Mouse (Mus musculus) limb, embryonic 13.5 days (tissue): ENCODE results near the gene Catsper2. TPM values are rescaled to one million over a fixed set of nuclear protein-coding genes. Genes with fewer than 3 reads are reported as not detected.

Experiments
- ATAC-seq: fragments of 200-750 bp; cut with Nextera tagmentation; 2 replicates; pipeline ENCODE4 v1.8.0; 2017; ENCODE audit warnings: low read depth, moderate number of reproducible peaks, moderate TSS enrichment; ENCODE audit not compliant: low FRiP score
- H3K27ac ChIP-seq: fragments of 300-500 bp; sonication (generic); 2 replicates; pipeline ENCODE4 v1.5.1; 2015; ENCODE audit warnings: inconsistent platforms, mild to moderate bottlenecking, moderate library complexity
- H3K27me3 ChIP-seq: fragments of 300-500 bp; sonication (generic); 2 replicates; pipeline ENCODE4 v1.6.1; 2015; ENCODE audit warnings: mild to moderate bottlenecking, inconsistent platforms
- H3K36me3 ChIP-seq: fragments of 300-500 bp; sonication (generic); 2 replicates; pipeline ENCODE4 v1.6.1; 2015; ENCODE audit warnings: inconsistent platforms, mild to moderate bottlenecking, moderate library complexity
- H3K4me1 ChIP-seq: fragments of 300-500 bp; sonication (generic); 2 replicates; pipeline ENCODE4 v1.6.1; 2015; ENCODE audit warnings: inconsistent platforms
- H3K4me2 ChIP-seq: fragments of 300-500 bp; sonication (generic); replicated peaks from 2 replicates; pipeline ENCODE4 v1.6.1; 2015; ENCODE audit warnings: inconsistent platforms, mild to moderate bottlenecking, moderate library complexity
- H3K4me3 ChIP-seq: fragments of 300-500 bp; sonication (generic); 2 replicates; pipeline ENCODE4 v1.5.1; 2015; ENCODE audit warnings: moderate library complexity, mild to moderate bottlenecking, inconsistent platforms
- H3K9ac ChIP-seq: fragments of 300-500 bp; sonication (generic); 2 replicates; pipeline ENCODE4 v1.6.1; 2015; ENCODE audit warnings: mild to moderate bottlenecking, inconsistent platforms
- H3K9me3 ChIP-seq: fragments of 300-500 bp; sonication (generic); 2 replicates; pipeline ENCODE4 v1.6.1; 2016; ENCODE audit warnings: inconsistent platforms
- WGBS: fragments of 180-500 bp; shearing (Covaris S2); methylation state at CpG from one replicate; pipeline ENCODE4 v1.1.7; 2015; 5-methylcytosine and 5-hydroxymethylcytosine counted together
- polyA plus RNA-seq: library from polyadenylated mRNA; unstranded; fragments of >200 nt; fragmentation: Nextera tagmentation; extraction: Ambion mirVana; gene quantifications from 2 replicates; pipeline ENCODE4 v1.2.1, GENCODE M21; 2015

Gene Catsper2
- polyA plus RNA-seq, 1 experiment from 2014 or later, result 3.0 TPM

DNA sequence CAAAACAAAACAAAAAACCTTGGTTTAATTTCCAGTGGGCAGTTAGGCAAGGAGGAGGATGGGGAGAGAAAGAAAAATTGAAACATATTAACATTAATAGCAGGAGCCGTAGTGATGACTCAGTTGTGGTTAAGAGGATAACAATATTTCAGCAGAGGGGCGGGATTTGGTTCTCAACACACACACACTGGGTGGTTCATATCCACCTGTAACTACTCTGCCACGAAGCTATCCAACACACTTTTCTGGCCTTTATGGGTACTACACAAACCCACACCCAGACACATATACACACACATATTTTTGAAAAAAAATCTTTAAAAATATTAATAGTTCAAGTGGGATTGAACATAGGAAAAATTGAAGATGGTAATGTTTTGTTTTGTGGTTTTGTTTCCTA, 33.4 kb upstream of the Catsper2 start:
- no peak for ATAC-seq
- peaks cover 30% of the 10 kb centered on the region for H3K4me1 ChIP-seq
- H3K9ac ChIP-seq, result no peak overlapping the region
- peaks cover 7% of the 10 kb centered on the region for H3K36me3 ChIP-seq
- H3K27ac ChIP-seq, result no peak overlapping the region
- 86% methylated on average over 3 of the region's 3 CpGs for whole genome bisulfite sequencing
- H3K4me3 ChIP-seq, result no peak overlapping the region
- H3K27me3 ChIP-seq, result 0 out of 2 replicates have a peak, but pooled peaks cover under 1% of the 10 kb centered on the region
- H3K9me3 ChIP-seq, result no peaks in the 10 kb centered on the region
- no peak overlapping the region for H3K4me2 ChIP-seq

GRCm38 (mm10) chr2:121446506-121446905, 32.9 kb upstream of the Catsper2 start:
- ATAC-seq, result no peak
- WGBS, result 79% methylated on average over 4 of the region's 4 CpGs

DNA sequence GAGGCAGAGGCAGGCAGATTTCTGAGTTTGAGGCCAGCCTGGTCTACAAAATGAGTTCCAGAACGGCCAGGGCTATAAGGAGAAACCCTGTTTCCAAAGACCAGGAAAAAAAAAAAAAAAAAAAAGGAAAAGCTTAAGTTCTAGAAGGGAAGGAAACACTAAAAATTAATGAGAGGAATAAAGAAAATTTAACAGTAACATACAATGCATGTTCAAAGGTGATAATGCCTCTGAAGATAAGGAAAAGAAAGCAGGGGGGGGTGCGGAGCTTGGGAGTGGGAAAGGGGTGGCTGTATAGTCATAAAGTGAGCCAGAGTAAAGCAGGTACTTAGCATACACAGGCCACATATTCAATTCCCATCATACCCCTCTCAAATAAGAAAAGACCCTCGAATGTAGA, 31.5 kb upstream of the Catsper2 start:
- H3K9ac ChIP-seq, result no peak overlapping the region
- no peaks in the 10 kb centered on the region for H3K36me3 ChIP-seq
- no peak for ATAC-seq
- 78% methylated on average over 3 of the region's 3 CpGs for WGBS
- H3K4me1 ChIP-seq, result peaks cover 23% of the 10 kb centered on the region
- no peak overlapping the region for H3K4me3 ChIP-seq
- no peak overlapping the region for H3K27ac ChIP-seq
- no peak overlapping the region for H3K4me2 ChIP-seq
- H3K27me3 ChIP-seq, result peaks cover 14% of the 10 kb centered on the region; the same call in 1 of the 2 replicates
- no peaks in the 10 kb centered on the region for H3K9me3 ChIP-seq

More at GRCm38 (mm10) chr2:121446506-121446905, 32.9 kb upstream of the Catsper2 start:
- H3K4me2 ChIP-seq, result no peak overlapping the region
- H3K4me1 ChIP-seq, result peaks cover 34% of the 10 kb centered on the region
- H3K9me3 ChIP-seq, result no peaks in the 10 kb centered on the region
- H3K27ac ChIP-seq, result no peak overlapping the region
- H3K27me3 ChIP-seq, result 0 out of 2 replicates have a peak, but pooled peaks cover 6% of the 10 kb centered on the region
- no peak overlapping the region for H3K4me3 ChIP-seq
- peaks cover 5% of the 10 kb centered on the region for H3K36me3 ChIP-seq
- H3K9ac ChIP-seq, result no peak overlapping the region

DNA sequence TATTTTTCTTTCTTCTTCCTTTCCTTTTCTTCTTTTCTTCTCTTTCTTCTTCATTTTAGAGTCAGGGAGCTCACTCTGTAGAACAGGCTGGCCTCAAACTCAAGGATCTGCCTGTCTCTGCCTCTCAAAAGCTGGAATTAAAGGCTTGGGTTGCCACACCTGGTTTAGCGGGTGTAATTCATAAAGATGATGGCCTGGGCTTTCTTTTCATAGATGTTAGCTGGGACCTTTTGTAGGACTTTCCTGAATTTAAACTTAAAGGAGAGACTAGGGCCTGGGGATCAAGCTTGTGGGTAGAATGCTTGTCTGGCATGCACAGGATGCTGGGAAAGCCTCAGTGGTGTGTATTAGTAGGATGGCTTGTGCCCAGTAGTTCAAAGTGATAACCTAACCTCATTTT, 30.6 kb upstream of the Catsper2 start, which contains the start of gene Ell3:
Gene Ell3 (minus strand): TSS at position 101 of the 400 bp plus-strand sequence.
- peaks cover 14% of the 10 kb centered on the region; the same call in 1 of the 2 replicates for H3K27me3 ChIP-seq
- peak within 1 kb of the TSS; percentile 92 for H3K4me2 ChIP-seq
- ATAC-seq, result no peak
- peaks cover 23% of the 10 kb centered on the region for H3K4me1 ChIP-seq
- H3K4me3 ChIP-seq, result peak within 1 kb of the TSS; percentile 54
- H3K36me3 ChIP-seq, result peaks cover 8% of the 10 kb centered on the region; the same call in 1 of the 2 replicates
- H3K9me3 ChIP-seq, result no peaks in the 10 kb centered on the region
- H3K27ac ChIP-seq, result no peak within 1 kb of the TSS
- peak within 1 kb of the TSS; percentile 64; the same call in 1 of the 2 replicates for H3K9ac ChIP-seq
- 80% methylated on average over 1 of the region's 1 CpGs for WGBS

- WGBS, result 3% methylated on average over 8 of the region's 8 CpGs
- Histone ChIP-seq H3K4me2 (peak overlapping the region; percentile 92), H3K4me3 (peak overlapping the region; percentile 54), H3K4me1 (peaks cover 22% of the 10 kb centered on the region), H3K27me3 (peaks cover 14% of the 10 kb centered on the region; the same call in 1 of the 2 replicates), H3K9me3 (no peaks in the 10 kb centered on the region), H3K27ac (no peak overlapping the region), H3K9ac (peak overlapping the region; percentile 64), H3K36me3 (peaks cover 20% of the 10 kb centered on the region)
- ATAC-seq, result no peak
Observed at GRCm38 (mm10) chr2:121443068-121443349, 29.4 kb upstream of the Catsper2 start.

- Histone ChIP-seq H3K4me2 (peak overlapping the region; percentile 92), H3K36me3 (peaks cover 25% of the 10 kb centered on the region), H3K4me3 (peak overlapping the region; percentile 54), H3K4me1 (peaks cover 19% of the 10 kb centered on the region), H3K9ac (peak overlapping the region; percentile 64), H3K9me3 (no peaks in the 10 kb centered on the region), H3K27ac (no peak overlapping the region), H3K27me3 (peaks cover 14% of the 10 kb centered on the region; the same call in 1 of the 2 replicates)
- whole genome bisulfite sequencing, result under 1% methylated on average over 30 of the region's 30 CpGs
- ATAC-seq, result peak; percentile 81
Observed at GRCm38 (mm10) chr2:121442259-121443067, 28.9 kb upstream of the Catsper2 start.

DNA sequence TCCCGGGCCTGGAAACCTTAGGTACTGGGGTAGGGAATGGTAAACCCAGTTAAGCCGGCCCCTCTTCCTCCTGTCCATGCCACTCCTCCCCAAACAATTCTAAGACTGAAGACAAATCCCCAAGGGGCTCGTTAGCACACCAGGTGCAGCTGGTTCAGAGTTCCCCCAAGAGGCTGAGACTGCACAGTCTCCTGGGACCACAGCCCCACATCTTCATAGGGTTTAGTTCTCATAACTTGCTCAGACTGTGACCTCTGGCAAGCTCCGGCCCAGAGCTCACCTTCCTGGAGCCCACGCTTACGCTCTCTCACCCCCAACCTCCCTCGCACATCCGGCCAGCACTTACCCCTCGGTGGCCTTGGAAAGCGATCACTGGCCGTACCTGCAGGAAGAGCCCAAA, 28.2 kb upstream of the Catsper2 start:
- 7% methylated on average over 11 of the region's 11 CpGs for WGBS
- peak overlapping the region; percentile 54 for H3K4me3 ChIP-seq

GRCm38 (mm10) chr2:121440834-121441605, 27.4 kb upstream of the Catsper2 start:
- Histone ChIP-seq H3K9ac (no peak overlapping the region; the same call in 1 of the 2 replicates), H3K4me3 (no peak overlapping the region), H3K4me1 (peaks cover 19% of the 10 kb centered on the region), H3K4me2 (peak overlapping the region; percentile 92; the same call in 1 of the 2 replicates), H3K9me3 (no peaks in the 10 kb centered on the region), H3K27ac (no peak overlapping the region), H3K27me3 (peaks cover 14% of the 10 kb centered on the region; the same call in 1 of the 2 replicates), H3K36me3 (peaks cover 37% of the 10 kb centered on the region)
- ATAC-seq, result no peak
- WGBS, result 58% methylated on average over 5 of the region's 5 CpGs

More for the DNA sequence above, 28.2 kb upstream of the Catsper2 start:
- Histone ChIP-seq H3K4me2 (peak overlapping the region; percentile 92), H3K27me3 (peaks cover 14% of the 10 kb centered on the region; the same call in 1 of the 2 replicates), H3K9ac (peak overlapping the region; percentile 64), H3K36me3 (peaks cover 31% of the 10 kb centered on the region), H3K27ac (no peak overlapping the region), H3K4me1 (peaks cover 19% of the 10 kb centered on the region), H3K9me3 (no peaks in the 10 kb centered on the region)
- no peak for ATAC-seq

- Histone ChIP-seq H3K9ac (no peak overlapping the region), H3K36me3 (peaks cover 49% of the 10 kb centered on the region), H3K4me3 (no peak overlapping the region), H3K4me1 (peaks cover 19% of the 10 kb centered on the region), H3K27ac (no peak overlapping the region), H3K27me3 (peaks cover 14% of the 10 kb centered on the region; the same call in 1 of the 2 replicates), H3K4me2 (no peak overlapping the region), H3K9me3 (no peaks in the 10 kb centered on the region)
- no peak for ATAC-seq
- WGBS, result 62% methylated on average over 4 of the region's 4 CpGs
Observed at GRCm38 (mm10) chr2:121439746-121440145, 26.2 kb upstream of the Catsper2 start.

- Histone ChIP-seq H3K27ac (no peak overlapping the region), H3K4me2 (no peak overlapping the region), H3K4me1 (no peaks in the 10 kb centered on the region), H3K9ac (no peak overlapping the region), H3K4me3 (no peak overlapping the region), H3K36me3 (peaks cover 96% of the 10 kb centered on the region), H3K27me3 (no peaks in the 10 kb centered on the region), H3K9me3 (no peaks in the 10 kb centered on the region)
- WGBS, result 97% methylated on average over 1 of the region's 1 CpGs
- ATAC-seq, result no peak
Observed at GRCm38 (mm10) chr2:121434854-121435253, 21.3 kb upstream of the Catsper2 start.

DNA sequence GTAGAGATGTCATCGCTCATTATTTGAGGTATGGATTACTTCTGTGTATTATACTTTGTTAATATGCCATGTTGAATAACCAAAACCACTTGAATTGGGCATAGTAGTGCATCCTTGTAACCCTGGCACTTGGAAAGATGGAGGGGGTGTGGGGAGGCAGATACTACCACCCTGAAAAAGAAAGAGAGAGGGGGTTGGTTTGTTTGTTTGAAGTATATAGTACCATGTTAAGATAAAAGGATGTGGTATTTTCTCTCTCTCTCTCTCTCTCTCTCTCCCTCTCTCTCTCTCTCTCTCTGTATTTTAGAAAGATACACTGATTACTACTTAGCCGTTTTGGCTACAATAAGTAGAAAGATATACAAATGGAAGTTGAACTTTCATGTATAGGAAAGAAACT, 12.3 kb upstream of the Catsper2 start:
- ATAC-seq, result no peak
- no peak overlapping the region for H3K27ac ChIP-seq
- no peak overlapping the region for H3K9ac ChIP-seq
- H3K27me3 ChIP-seq, result no peaks in the 10 kb centered on the region
- no peaks in the 10 kb centered on the region for H3K9me3 ChIP-seq
- whole genome bisulfite sequencing, result 95% methylated on average over 2 of the region's 2 CpGs
- peaks cover 93% of the 10 kb centered on the region for H3K36me3 ChIP-seq
- no peaks in the 10 kb centered on the region for H3K4me1 ChIP-seq
- H3K4me3 ChIP-seq, result no peak overlapping the region
- no peak overlapping the region for H3K4me2 ChIP-seq

DNA sequence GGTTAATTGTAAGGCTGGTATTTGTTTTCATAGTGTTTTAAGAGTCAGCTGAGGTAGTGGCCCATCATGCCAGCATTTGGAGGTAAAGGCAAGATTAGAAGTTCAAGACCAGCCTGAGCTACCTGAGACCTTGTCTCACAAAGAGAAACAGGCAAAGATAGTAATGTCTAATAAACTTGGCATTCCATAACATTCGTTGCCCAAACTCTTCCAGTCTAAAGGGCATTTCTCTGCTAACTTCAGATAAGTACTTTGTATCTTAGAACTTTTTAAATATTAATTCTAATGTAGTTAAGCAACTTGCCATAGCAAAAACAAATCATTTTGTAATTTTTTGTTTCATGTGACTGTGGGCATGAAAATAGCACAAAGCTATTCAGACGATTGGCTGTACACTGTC, 9.6 kb upstream of the Catsper2 start:
- H3K4me1 ChIP-seq, result no peaks in the 10 kb centered on the region
- no peaks in the 10 kb centered on the region for H3K27me3 ChIP-seq
- no peak overlapping the region for H3K4me3 ChIP-seq
- no peak overlapping the region for H3K4me2 ChIP-seq
- H3K36me3 ChIP-seq, result peaks cover 86% of the 10 kb centered on the region
- H3K9me3 ChIP-seq, result no peaks in the 10 kb centered on the region
- ATAC-seq, result no peak
- WGBS, result 92% methylated on average over 2 of the region's 2 CpGs
- H3K9ac ChIP-seq, result no peak overlapping the region
- H3K27ac ChIP-seq, result no peak overlapping the region
